11 mouse cellular contexts compared by ENCODE assay signal in the genomic region with DNA sequence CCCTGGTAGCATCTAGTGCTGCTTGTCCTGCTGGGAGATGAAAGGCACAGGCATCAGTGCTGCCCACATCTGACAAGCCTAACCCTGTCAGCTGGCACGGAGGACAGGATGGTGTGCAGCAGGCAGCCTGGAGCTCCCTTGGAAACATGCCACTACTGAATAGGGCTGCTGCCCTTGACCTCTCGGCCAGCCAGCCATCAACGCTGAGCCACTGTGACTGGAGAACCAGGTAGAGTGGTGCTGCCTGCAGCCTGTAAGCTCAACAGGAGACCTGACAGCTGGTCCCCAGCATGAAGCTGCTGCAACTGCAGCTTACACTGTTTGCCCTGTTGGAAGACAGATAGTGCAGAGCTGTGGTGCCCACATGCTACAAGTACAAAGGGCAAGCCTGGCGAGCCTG. TPM values are rescaled to one million over a fixed set of nuclear protein-coding genes. Genes with fewer than 3 reads are reported as not detected.
DNase-seq lines count a peak whose midpoint lies in the region; ATAC-seq and TF ChIP-seq lines count a peak whose summit lies in the region.
"Had no signal": no experiment of that assay in that cellular context is flagged by ENCODE, and none has a peak within 500 bp of the region (broad histone marks: within the 10 kb centered on the region; RNA-seq: fewer than 3 reads in every experiment).

No protein-coding gene starts in this region.

- 0 out of 2 replicates have a peak, but pooled peaks have one; percentile 27 for ATAC-seq in midbrain, embryonic 11.5 days (ENCODE audit: low FRiP score)
- peak; percentile 82 for ATAC-seq in heart, postnatal 0 days (ENCODE audit: insufficient read depth, low read depth)
- peak; percentile 44 for ATAC-seq in midbrain, embryonic 16.5 days

- DNase-seq in gastrocnemius, postnatal 25 days = peak; percentile 12
- DNase-seq in gastrocnemius, postnatal 36 days = no peak
- no peak for DNase-seq in midbrain, embryonic 11.5 days (ENCODE audit: low spot score, missing footprints)
- DNase-seq in midbrain, embryonic 10.5 days (ENCODE audit: low spot score) = no peak
- no peak for DNase-seq in heart, postnatal 0 days (ENCODE audit: low spot score)
- DNase-seq in layer of hippocampus, postnatal 36 days = no peak
- DNase-seq in thymus, postnatal 25 days = no peak
- DNase-seq: embryo, embryonic 11 days had no signal

- no peaks in the 10 kb centered on the region for H3K36me3 ChIP-seq in midbrain, embryonic 11.5 days (ENCODE audit: control insufficient read depth, insufficient read depth, low read length)
- peaks cover 9% of the 10 kb centered on the region for H3K36me3 ChIP-seq in midbrain, embryonic 10.5 days
- peaks cover 52% of the 10 kb centered on the region for H3K36me3 ChIP-seq in heart, postnatal 0 days (replicated peaks; ENCODE audit: control insufficient read depth, insufficient read depth, low read length)
- peaks cover 6% of the 10 kb centered on the region for H3K36me3 ChIP-seq in midbrain, embryonic 16.5 days (ENCODE audit: control insufficient read depth, insufficient read depth, low read length)

- H3K9ac ChIP-seq in midbrain, embryonic 11.5 days (ENCODE audit: low read length) = no peak overlapping the region
- H3K9ac ChIP-seq in heart, postnatal 0 days (replicated peaks; ENCODE audit: low read depth, low read length) = no peak overlapping the region
- H3K9ac ChIP-seq in midbrain, embryonic 16.5 days (ENCODE audit: low read depth, low read length) = no peak overlapping the region

- TF ChIP-seq EP300 in heart, postnatal 0 days (IDR thresholded peaks at IDR 0.05; ENCODE audit: low read depth) = no peak

- no peaks in the 10 kb centered on the region for H3K9me3 ChIP-seq in midbrain, embryonic 11.5 days (ENCODE audit: control insufficient read depth, low read length)
- H3K9me3 ChIP-seq in midbrain, embryonic 10.5 days (replicated peaks) = no peaks in the 10 kb centered on the region
- no peaks in the 10 kb centered on the region for H3K9me3 ChIP-seq in heart, postnatal 0 days (replicated peaks; ENCODE audit: control insufficient read depth, low read length)
- no peaks in the 10 kb centered on the region for H3K9me3 ChIP-seq in midbrain, embryonic 16.5 days (replicated peaks; ENCODE audit: control insufficient read depth, low read length, poor library complexity, severe bottlenecking)

- H3K4me2 ChIP-seq in midbrain, embryonic 11.5 days = no peak overlapping the region
- no peak overlapping the region for H3K4me2 ChIP-seq in heart, postnatal 0 days (ENCODE audit: low read depth, low read length)
- H3K4me2 ChIP-seq in midbrain, embryonic 16.5 days (ENCODE audit: low read length) = no peak overlapping the region

- H3K4me3 ChIP-seq in midbrain, embryonic 11.5 days (ENCODE audit: low read depth, low read length) = no peak overlapping the region
- no peak overlapping the region for H3K4me3 ChIP-seq in midbrain, embryonic 10.5 days
- no peak overlapping the region for H3K4me3 ChIP-seq in heart, postnatal 0 days (ENCODE audit: low read depth, low read length)
- no peak overlapping the region for H3K4me3 ChIP-seq in midbrain, embryonic 16.5 days (ENCODE audit: low read depth, low read length)

- TF ChIP-seq CTCF in heart, postnatal 0 days (IDR thresholded peaks at IDR 0.05; ENCODE audit: low read depth) = no peak

- intact Hi-C loops in gastrocnemius, postnatal 36 days (cut with DNase I) = no loop called here

- no peaks in the 10 kb centered on the region for H3K27me3 ChIP-seq in midbrain, embryonic 11.5 days (ENCODE audit: control insufficient read depth, insufficient read depth, low read length)
- H3K27me3 ChIP-seq in midbrain, embryonic 10.5 days (ENCODE audit: low read depth, poor library complexity, severe bottlenecking) = no peaks in the 10 kb centered on the region
- H3K27me3 ChIP-seq in heart, postnatal 0 days (ENCODE audit: control insufficient read depth, insufficient read depth, low read length) = no peaks in the 10 kb centered on the region
- H3K27me3 ChIP-seq in midbrain, embryonic 16.5 days (ENCODE audit: control insufficient read depth, insufficient read depth, low read depth, low read length) = no peaks in the 10 kb centered on the region

- no peak overlapping the region for H3K27ac ChIP-seq in midbrain, embryonic 11.5 days (ENCODE audit: low read depth, low read length)
- H3K27ac ChIP-seq in midbrain, embryonic 10.5 days (replicated peaks) = no peak overlapping the region
- H3K27ac ChIP-seq in heart, postnatal 0 days (ENCODE audit: low read depth) = peak overlapping the region; percentile 25; the same call in 1 of the 2 replicates
- no peak overlapping the region for H3K27ac ChIP-seq in midbrain, embryonic 16.5 days (ENCODE audit: low read length)
- H3K27ac ChIP-seq: stomach, postnatal 0 days had no signal

- WGBS in midbrain, embryonic 11.5 days = 70% methylated on average over 4 of the region's 4 CpGs
- WGBS in midbrain, embryonic 10.5 days = 73% methylated on average over 4 of the region's 4 CpGs
- 41% methylated on average over 4 of the region's 4 CpGs for WGBS in heart, postnatal 0 days
- 48% methylated on average over 4 of the region's 4 CpGs for WGBS in midbrain, embryonic 16.5 days

- H3K4me1 ChIP-seq in midbrain, embryonic 11.5 days (ENCODE audit: control insufficient read depth, insufficient read depth, low read length) = no peaks in the 10 kb centered on the region
- H3K4me1 ChIP-seq in midbrain, embryonic 10.5 days = no peaks in the 10 kb centered on the region
- H3K4me1 ChIP-seq in heart, postnatal 0 days (ENCODE audit: control insufficient read depth, insufficient read depth) = no peaks in the 10 kb centered on the region; the same call in 1 of the 2 replicates
- no peaks in the 10 kb centered on the region for H3K4me1 ChIP-seq in midbrain, embryonic 16.5 days (ENCODE audit: control insufficient read depth, insufficient read depth, low read length)

RNA-seq across cellular contexts. Expression of gene Nap1l5, which starts 27.3 kb away (rescaled TPM):
- under 1 TPM; 0.15 to 0.24 TPM for total RNA-seq in gastrocnemius, postnatal 25 days (2021)
- not detected for total RNA-seq in gastrocnemius, postnatal 36 days (2021)
- polyA plus RNA-seq in midbrain, embryonic 11.5 days (2014; fragmentation: Nextera tagmentation; extraction: Ambion mirVana) = 41.7 and 42.5 TPM in 2 replicates
- polyA plus RNA-seq in midbrain, embryonic 10.5 days (2016; fragmentation: Nextera tagmentation; extraction: Ambion mirVana) = 10.8 and 17.0 TPM in 2 replicates
- total RNA-seq in heart, postnatal 0 days (2014; rRNA removed; ENCODE audit: low replicate concordance) = 1.2 TPM in 1 of 2 replicates, not detected in the other
- 1.9 and 2.5 TPM in 2 replicates for polyA plus RNA-seq in heart, postnatal 0 days (2015; fragmentation: Nextera tagmentation; extraction: Ambion mirVana)
- 310 and 365 TPM in 2 replicates for polyA plus RNA-seq in midbrain, embryonic 16.5 days (2015; fragmentation: Nextera tagmentation; extraction: Ambion mirVana)
- 100 to 1,000 TPM; 242 to 285 TPM for total RNA-seq in layer of hippocampus, postnatal 36 days (2021)
- total RNA-seq: megakaryocyte-erythroid progenitor cell, adult 5-6 weeks had no signal

RNA-seq across cellular contexts. Expression of gene Herc3, which starts 48.3 kb away (rescaled TPM):
- 10 to 100 TPM; 30.2 to 51.7 TPM for total RNA-seq in gastrocnemius, postnatal 25 days (2021)
- 10 to 100 TPM; 22.2 to 46.1 TPM for total RNA-seq in gastrocnemius, postnatal 36 days (2021)
- polyA plus RNA-seq in midbrain, embryonic 11.5 days (2014; fragmentation: Nextera tagmentation; extraction: Ambion mirVana) = 7.7 and 8.7 TPM in 2 replicates
- polyA plus RNA-seq in midbrain, embryonic 10.5 days (2016; fragmentation: Nextera tagmentation; extraction: Ambion mirVana) = 5.7 and 8.7 TPM in 2 replicates
- total RNA-seq in heart, postnatal 0 days (2014; rRNA removed; ENCODE audit: low replicate concordance) = 120 and 130 TPM in 2 replicates
- polyA plus RNA-seq in heart, postnatal 0 days (2015; fragmentation: Nextera tagmentation; extraction: Ambion mirVana) = 35.2 and 44.4 TPM in 2 replicates
- polyA plus RNA-seq in midbrain, embryonic 16.5 days (2015; fragmentation: Nextera tagmentation; extraction: Ambion mirVana) = 29.8 and 31.9 TPM in 2 replicates
- 100 to 1,000 TPM; 226 to 248 TPM for total RNA-seq in layer of hippocampus, postnatal 36 days (2021)

Comparison
In these comparisons a context has a peak if more than half of its experiments do, and no peak if none do; other contexts are left out.
1. ATAC-seq: peak in every context shown above with its lines; median percentile 82 in heart, postnatal 0 days; 44 in midbrain, embryonic 16.5 days; 27 in midbrain, embryonic 11.5 days.
2. RNA of gene Nap1l5, which starts 27.3 kb away (total RNA-seq): 242 to 285 TPM in layer of hippocampus, postnatal 36 days; 1.2 TPM in heart, postnatal 0 days, 0.15 to 0.24 TPM in gastrocnemius, postnatal 25 days and not detected in gastrocnemius, postnatal 36 days; every median in the first group is over 100 times any median in the second.